Mouse (Mus musculus) layer of hippocampus, adult 18-20 months (tissue): ENCODE data around the gene Slc35b2. TPM values are rescaled to one million over a fixed set of nuclear protein-coding genes. Genes with fewer than 3 reads are reported as not detected.
A peak's percentile ranks its signal among the peaks of the same experiment; 100 is the strongest.

Source experiments
- DNase-seq, 2 experiments: peaks; one replicate each; pipeline ENCODE4 v3.0.0; 2022; ENCODE audit warnings: low spot score in 2 of 2
- total RNA-seq, 2 experiments: library from RNA; stranded (reverse); gene quantifications; 2 replicates each; pipeline ENCODE4 v1.2.3; 2021

Slc35b2 gene
- total RNA-seq, 2 experiments from 2014 or later, result 26.2 to 29.9 TPM

- DNase-seq, result no peak
Observed at GRCm38 (mm10) chr17:45544873-45545277, 18.8 kb upstream of the Slc35b2 start.

GRCm38 (mm10) chr17:45545278-45545961, 18.3 kb upstream of the Slc35b2 start:
- no peak for DNase-seq

GRCm38 (mm10) chr17:45546941-45547340, 16.7 kb upstream of the Slc35b2 start:
- no peak for DNase-seq

GRCm38 (mm10) chr17:45547461-45548190, 16.0 kb upstream of the Slc35b2 start:
- DNase-seq, result no peak

- DNase-seq, result peak in 1 of 2 experiments; percentile 75
Observed at GRCm38 (mm10) chr17:45548541-45549512, 14.8 kb upstream of the Slc35b2 start.

- DNase-seq, result peak in 1 of 2 experiments; percentile 75
Observed at GRCm38 (mm10) chr17:45549617-45550181, 14.0 kb upstream of the Slc35b2 start, which contains the start of gene Tmem151b. Gene Tmem151b (minus strand): TSS chr17:45549677.

- DNase-seq, result no peak
Observed at GRCm38 (mm10) chr17:45550253-45550652, 13.4 kb upstream of the Slc35b2 start.

GRCm38 (mm10) chr17:45551249-45551796, 12.4 kb upstream of the Slc35b2 start:
- DNase-seq, result no peak

- DNase-seq, result peak; percentile 66 to 92
Observed at GRCm38 (mm10) chr17:45551816-45552451, 11.7 kb upstream of the Slc35b2 start.

GRCm38 (mm10) chr17:45553065-45553464, 10.6 kb upstream of the Slc35b2 start:
- DNase-seq, result no peak

GRCm38 (mm10) chr17:45554420-45554819, 9.3 kb upstream of the Slc35b2 start:
- DNase-seq, result no peak

GRCm38 (mm10) chr17:45555452-45556106, 8.1 kb upstream of the Slc35b2 start, which contains the start of gene Nfkbie:
Gene Nfkbie (plus strand): TSS chr17:45555703.
- DNase-seq, result peak; percentile 82 to 89

GRCm38 (mm10) chr17:45556107-45556489, 7.6 kb upstream of the Slc35b2 start:
- no peak for DNase-seq

GRCm38 (mm10) chr17:45556514-45557245, 7.0 kb upstream of the Slc35b2 start:
- no peak for DNase-seq

GRCm38 (mm10) chr17:45557246-45557824, 6.3 kb upstream of the Slc35b2 start:
- no peak for DNase-seq

GRCm38 (mm10) chr17:45557998-45558862, 5.4 kb upstream of the Slc35b2 start:
- DNase-seq, result no peak

- DNase-seq, result no peak
Observed at GRCm38 (mm10) chr17:45559732-45560525, 3.7 kb upstream of the Slc35b2 start.
